Mouse (Mus musculus) E14TG2a.4 (cell line): Measurements from ENCODE around the gene Casq2.

Source experiments
- CTCF ChIP-seq: conservative IDR thresholded peaks from 2 replicates; pipeline ENCODE4 v1.5.1; 2014; ENCODE audit warnings: low read length
- NANOG ChIP-seq: IDR thresholded peaks from 2 replicates; pipeline ENCODE4 v1.6.1; 2014; ENCODE audit warnings: borderline replicate concordance, low read length, mixed read lengths

DNA sequence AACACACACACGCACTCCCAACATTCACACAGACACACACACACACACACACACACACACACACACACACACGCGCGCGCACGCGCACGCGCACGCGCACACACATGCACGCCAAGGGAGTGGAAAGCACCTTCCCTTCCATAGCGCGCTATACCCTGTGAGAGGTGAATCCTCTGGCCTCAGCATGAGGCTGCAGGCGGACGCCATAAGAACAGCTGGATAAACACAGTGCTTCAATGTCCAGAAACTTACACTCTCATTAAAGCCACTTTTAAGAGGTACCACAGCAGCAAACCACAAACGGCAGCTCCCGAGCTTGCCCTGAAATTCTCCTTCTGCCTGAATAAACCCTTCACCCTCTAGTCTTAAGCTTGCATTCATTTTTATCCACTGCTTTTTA is 89.5 kb downstream of the Casq2 start:
- TF ChIP-seq CTCF (no peak), NANOG (no peak)
